In genomic region chr5:108224077-108224476, GRCm38 (mm10) we compare ENCODE assay signal across 28 mouse cellular contexts.
"Had no signal": no experiment of that assay in that cellular context is flagged by ENCODE, and none has a peak within 500 bp of the region (broad histone marks: within the 10 kb centered on the region; RNA-seq: fewer than 3 reads in every experiment).

No protein-coding gene starts in this region.

- H3K36me3 ChIP-seq: heart, embryonic 10.5 days; hindbrain, embryonic 12.5 days; hindbrain, embryonic 15.5 days; kidney, embryonic 15.5 days; limb, embryonic 13.5 days; limb, embryonic 15.5 days had no signal

- H3K4me3 ChIP-seq: gastrocnemius, adult 2 months; heart, adult 2 months; heart, embryonic 10.5 days; heart, embryonic 12.5 days; hindbrain, embryonic 10.5 days; hindbrain, embryonic 12.5 days; hindbrain, embryonic 15.5 days; kidney, embryonic 15.5 days; limb, embryonic 13.5 days; limb, embryonic 15.5 days; liver, embryonic 12.5 days had no signal

- DNase-seq: gastrocnemius, adult 2 months; gastrocnemius, postnatal 14 days; gastrocnemius, postnatal 36 days; heart, adult 11 months; heart, adult 2 months; heart, postnatal 10 days; heart, postnatal 4 days; kidney, adult 11 months; kidney, adult 2 months; kidney, adult 9 months; kidney, postnatal 14 days; kidney, postnatal 36 days; layer of hippocampus, adult 9-11 months; layer of hippocampus, postnatal 36 days; left cerebral cortex, postnatal 4 days had no signal

- H3K27me3 ChIP-seq: heart, embryonic 12.5 days; hindbrain, embryonic 12.5 days; hindbrain, embryonic 15.5 days; kidney, embryonic 15.5 days; limb, embryonic 13.5 days; limb, embryonic 15.5 days; liver, embryonic 12.5 days had no signal

- ATAC-seq: hindbrain, postnatal 0 days; intestine, embryonic 16.5 days; liver, embryonic 12.5 days had no signal

- H3K9ac ChIP-seq: heart, embryonic 12.5 days; hindbrain, embryonic 12.5 days; hindbrain, embryonic 15.5 days; kidney, embryonic 15.5 days; limb, embryonic 13.5 days; limb, embryonic 15.5 days; liver, embryonic 12.5 days; liver, embryonic 14.5 days had no signal

- H3K9me3 ChIP-seq: heart, embryonic 10.5 days; heart, embryonic 12.5 days; hindbrain, embryonic 10.5 days; hindbrain, embryonic 12.5 days; hindbrain, embryonic 15.5 days; kidney, embryonic 15.5 days; limb, embryonic 13.5 days; limb, embryonic 15.5 days; liver, embryonic 12.5 days had no signal

- H3K4me2 ChIP-seq: heart, embryonic 12.5 days; hindbrain, embryonic 12.5 days; hindbrain, embryonic 15.5 days; kidney, embryonic 15.5 days; limb, embryonic 13.5 days; limb, embryonic 15.5 days; liver, embryonic 12.5 days had no signal

- H3K4me1 ChIP-seq: heart, embryonic 10.5 days; heart, embryonic 12.5 days; hindbrain, embryonic 10.5 days; hindbrain, embryonic 12.5 days; hindbrain, embryonic 15.5 days; kidney, embryonic 15.5 days; limb, embryonic 13.5 days; limb, embryonic 15.5 days; liver, embryonic 12.5 days had no signal

- H3K27ac ChIP-seq: gastrocnemius, adult 2 months; heart, adult 2 months; heart, embryonic 10.5 days; hindbrain, embryonic 10.5 days; hindbrain, embryonic 12.5 days; hindbrain, embryonic 15.5 days; hindbrain, postnatal 0 days; kidney, embryonic 15.5 days; kidney, postnatal 0 days; limb, embryonic 13.5 days; limb, embryonic 15.5 days; liver, embryonic 12.5 days; liver, embryonic 14.5 days had no signal
